Mouse (Mus musculus) midbrain, embryonic 15.5 days (tissue): ENCODE measurements at regions not wholly inside any gene's neighbourhood (a gene's known extent, or its start where the extent isn't known, plus 50 kb on each side); places are given as distances from the start of the nearest gene placed in this dataset.
A peak's percentile ranks its signal among the peaks of the same experiment; 100 is the strongest.

Source experiments
- ATAC-seq: fragments of 200-750 bp; cut with Nextera tagmentation; replicated peaks from 2 replicates; pipeline ENCODE4 v1.8.0; 2017; ENCODE audit warnings: moderate TSS enrichment
- H3K27ac ChIP-seq: fragments of 300-500 bp; sonication (generic); 2 replicates; pipeline ENCODE4 v1.5.1; 2015; ENCODE audit warnings: mild to moderate bottlenecking, inconsistent platforms
- H3K27me3 ChIP-seq: fragments of 300-500 bp; sonication (generic); replicated peaks from 2 replicates; pipeline ENCODE4 v1.6.1; 2015; ENCODE audit warnings: inconsistent platforms
- H3K36me3 ChIP-seq: fragments of 300-500 bp; sonication (generic); replicated peaks from 2 replicates; pipeline ENCODE4 v1.6.1; 2015; ENCODE audit warnings: inconsistent platforms
- H3K4me1 ChIP-seq: fragments of 300-500 bp; sonication (generic); 2 replicates; pipeline ENCODE4 v1.6.1; 2015; ENCODE audit warnings: inconsistent platforms
- H3K4me2 ChIP-seq: fragments of 300-500 bp; sonication (generic); 2 replicates; pipeline ENCODE4 v1.6.1; 2015; ENCODE audit warnings: inconsistent platforms, mild to moderate bottlenecking, moderate library complexity
- H3K4me3 ChIP-seq: fragments of 300-500 bp; sonication (generic); 2 replicates; pipeline ENCODE4 v1.5.1; 2015; ENCODE audit warnings: mild to moderate bottlenecking, inconsistent platforms
- H3K9ac ChIP-seq: fragments of 300-500 bp; sonication (generic); 2 replicates; pipeline ENCODE4 v1.6.1; 2015; ENCODE audit warnings: mild to moderate bottlenecking, inconsistent platforms
- H3K9me3 ChIP-seq: fragments of 300-500 bp; sonication (generic); 2 replicates; pipeline ENCODE4 v1.6.1; 2016; ENCODE audit warnings: inconsistent platforms
- WGBS: fragments of 180-500 bp; shearing (Covaris S2); methylation state at CpG from one replicate; pipeline ENCODE4 v1.1.7; 2015; ENCODE audit warnings: mixed read lengths; 5-methylcytosine and 5-hydroxymethylcytosine counted together

DNA sequence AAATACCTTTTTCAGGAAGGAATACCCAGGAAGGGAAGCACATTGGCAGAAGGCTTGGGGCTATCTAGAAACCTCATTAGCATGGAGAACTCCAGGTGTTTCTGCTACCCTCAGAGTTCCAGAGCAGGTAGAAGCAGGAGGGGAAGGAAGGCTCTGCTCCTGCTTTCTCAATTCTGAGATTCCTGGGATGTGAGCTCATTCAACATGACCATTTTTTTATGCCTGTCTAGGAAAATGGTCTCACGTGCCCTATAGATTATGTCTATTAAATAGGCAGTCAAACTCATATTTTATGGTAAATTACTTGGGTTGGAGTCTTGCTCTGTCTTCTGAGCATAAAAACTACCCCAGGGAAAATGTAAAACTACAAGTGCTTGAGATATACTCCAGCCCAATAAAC, 130.2 kb downstream of the Ccdc71l start:
- ATAC-seq = no peak
- Histone ChIP-seq H3K36me3 (no peaks in the 10 kb centered on the region), H3K4me3 (no peak overlapping the region), H3K27me3 (no peaks in the 10 kb centered on the region), H3K4me1 (no peaks in the 10 kb centered on the region), H3K9ac (no peak overlapping the region), H3K4me2 (no peak overlapping the region), H3K27ac (no peak overlapping the region), H3K9me3 (no peaks in the 10 kb centered on the region)
- WGBS = 94% methylated on average over 1 of the region's 1 CpGs

GRCm38 (mm10) chr12:32525586-32525985, 147.1 kb downstream of the Ccdc71l start:
- WGBS = 78% methylated on average over 1 of the region's 1 CpGs
- no peak overlapping the region for H3K4me3 ChIP-seq
- no peaks in the 10 kb centered on the region for H3K36me3 ChIP-seq
- no peaks in the 10 kb centered on the region for H3K9me3 ChIP-seq
- no peak overlapping the region for H3K9ac ChIP-seq
- no peak overlapping the region for H3K27ac ChIP-seq
- H3K4me1 ChIP-seq = no peaks in the 10 kb centered on the region
- ATAC-seq = no peak
- H3K4me2 ChIP-seq = no peak overlapping the region
- no peaks in the 10 kb centered on the region for H3K27me3 ChIP-seq

- no peak overlapping the region for H3K27ac ChIP-seq
- WGBS = 89% methylated on average over 3 of the region's 3 CpGs
- H3K9ac ChIP-seq = no peak overlapping the region
- no peaks in the 10 kb centered on the region for H3K9me3 ChIP-seq
- H3K4me3 ChIP-seq = no peak overlapping the region
- no peaks in the 10 kb centered on the region for H3K36me3 ChIP-seq
- ATAC-seq = no peak
- H3K27me3 ChIP-seq = no peaks in the 10 kb centered on the region
- H3K4me2 ChIP-seq = no peak overlapping the region
- no peaks in the 10 kb centered on the region for H3K4me1 ChIP-seq
Observed at GRCm38 (mm10) chr12:32531216-32531615, 152.7 kb downstream of the Ccdc71l start.

DNA sequence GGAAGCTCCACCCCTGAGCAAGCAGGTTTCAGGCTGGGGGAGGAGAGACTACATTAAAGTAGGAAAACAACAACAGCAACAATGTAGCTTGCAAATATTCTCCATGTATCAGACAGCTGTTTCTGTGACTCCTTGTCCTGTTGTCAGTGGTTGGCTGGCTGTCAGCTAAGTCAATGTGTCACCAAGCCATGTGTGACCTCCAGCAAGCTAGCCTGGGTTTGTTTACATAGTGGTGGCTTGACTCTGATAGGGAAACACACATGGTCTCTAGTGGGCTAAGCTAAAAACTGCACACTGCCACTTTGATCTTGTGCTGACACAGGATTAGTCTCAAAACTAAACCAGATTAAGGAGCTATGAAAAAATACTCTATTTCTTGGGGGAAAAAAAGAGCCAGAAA, 155.1 kb downstream of the Ccdc71l start:
- no peaks in the 10 kb centered on the region for H3K36me3 ChIP-seq
- no peaks in the 10 kb centered on the region for H3K27me3 ChIP-seq
- H3K9ac ChIP-seq = no peak overlapping the region
- no peak for ATAC-seq
- no peaks in the 10 kb centered on the region for H3K4me1 ChIP-seq
- H3K4me2 ChIP-seq = no peak overlapping the region
- H3K9me3 ChIP-seq = no peaks in the 10 kb centered on the region
- no peak overlapping the region for H3K27ac ChIP-seq
- H3K4me3 ChIP-seq = no peak overlapping the region

GRCm38 (mm10) chr12:32545466-32545865, 167.0 kb downstream of the Ccdc71l start:
- Histone ChIP-seq H3K36me3 (no peaks in the 10 kb centered on the region), H3K4me2 (no peak overlapping the region), H3K4me3 (no peak overlapping the region), H3K9ac (no peak overlapping the region), H3K4me1 (no peaks in the 10 kb centered on the region), H3K27me3 (no peaks in the 10 kb centered on the region), H3K9me3 (peaks cover 7% of the 10 kb centered on the region; the same call in 1 of the 2 replicates), H3K27ac (no peak overlapping the region)
- 85% methylated on average over 1 of the region's 1 CpGs for WGBS
- no peak for ATAC-seq

- Histone ChIP-seq H3K27ac (no peak overlapping the region), H3K9ac (no peak overlapping the region), H3K27me3 (no peaks in the 10 kb centered on the region), H3K9me3 (peaks cover 7% of the 10 kb centered on the region; the same call in 1 of the 2 replicates), H3K4me1 (no peaks in the 10 kb centered on the region), H3K4me2 (no peak overlapping the region), H3K36me3 (no peaks in the 10 kb centered on the region), H3K4me3 (no peak overlapping the region)
- ATAC-seq = no peak
Observed at GRCm38 (mm10) chr12:32546356-32546755, 167.9 kb downstream of the Ccdc71l start.

- Histone ChIP-seq H3K9ac (no peak overlapping the region), H3K27ac (no peak overlapping the region), H3K9me3 (no peaks in the 10 kb centered on the region), H3K27me3 (no peaks in the 10 kb centered on the region), H3K4me3 (no peak overlapping the region), H3K4me1 (no peaks in the 10 kb centered on the region), H3K4me2 (no peak overlapping the region), H3K36me3 (no peaks in the 10 kb centered on the region)
- 75% methylated on average over 5 of the region's 5 CpGs for WGBS
- no peak for ATAC-seq
Observed at GRCm38 (mm10) chr12:32553793-32554192, 175.3 kb downstream of the Ccdc71l start.

DNA sequence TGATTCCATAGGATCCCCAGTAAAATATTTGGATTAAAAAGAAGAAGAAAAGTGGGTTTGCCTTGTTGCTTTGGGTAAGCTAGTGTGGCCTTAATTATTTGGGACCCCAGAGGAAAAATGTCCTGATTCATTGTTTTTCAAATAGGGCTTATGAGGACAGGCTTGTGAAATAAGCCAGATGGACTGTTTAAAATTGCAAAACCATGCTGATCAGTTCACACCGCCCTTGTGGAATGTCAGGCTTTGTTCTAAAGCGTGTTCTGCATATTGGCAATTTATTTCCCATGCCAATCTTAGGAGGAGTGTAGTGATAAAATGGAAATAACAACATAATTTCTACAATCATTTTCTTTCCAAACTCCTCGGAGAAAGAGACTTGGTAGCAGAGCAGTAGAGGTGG, 189.3 kb downstream of the Ccdc71l start:
- H3K4me2 ChIP-seq = no peak overlapping the region
- no peak for ATAC-seq
- no peaks in the 10 kb centered on the region for H3K27me3 ChIP-seq
- no peak overlapping the region for H3K27ac ChIP-seq
- H3K9me3 ChIP-seq = no peaks in the 10 kb centered on the region
- no peaks in the 10 kb centered on the region for H3K36me3 ChIP-seq
- WGBS = 74% methylated on average over 3 of the region's 3 CpGs
- no peaks in the 10 kb centered on the region for H3K4me1 ChIP-seq
- no peak overlapping the region for H3K9ac ChIP-seq
- H3K4me3 ChIP-seq = no peak overlapping the region

DNA sequence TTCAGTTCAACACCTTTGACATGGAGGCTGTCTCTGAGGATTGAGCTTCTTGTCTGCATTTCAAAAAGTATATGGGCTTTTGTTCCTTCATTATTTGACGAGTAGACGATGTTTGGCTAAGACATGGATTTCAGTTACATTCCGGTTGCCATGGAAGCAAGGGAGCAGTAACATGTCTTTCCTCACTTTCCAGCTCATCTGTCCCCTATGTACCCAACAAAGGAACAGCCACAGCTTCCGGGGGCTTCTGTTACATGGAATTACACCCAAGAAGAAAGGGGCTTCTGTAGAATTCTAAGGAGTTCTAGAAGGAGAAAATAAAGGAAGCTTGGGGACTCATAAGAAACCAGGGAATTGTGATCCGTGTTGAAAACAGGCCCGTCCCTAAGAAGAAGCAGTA, 202.8 kb downstream of the Ccdc71l start:
- Histone ChIP-seq H3K4me1 (no peaks in the 10 kb centered on the region), H3K9me3 (no peaks in the 10 kb centered on the region), H3K36me3 (no peaks in the 10 kb centered on the region), H3K27ac (no peak overlapping the region), H3K4me3 (no peak overlapping the region), H3K9ac (no peak overlapping the region), H3K4me2 (no peak overlapping the region), H3K27me3 (no peaks in the 10 kb centered on the region)
- no peak for ATAC-seq
- 73% methylated on average over 6 of the region's 6 CpGs for WGBS

- no peaks in the 10 kb centered on the region for H3K27me3 ChIP-seq
- WGBS = 76% methylated on average over 10 of the region's 10 CpGs
- ATAC-seq = peak; percentile 78
- H3K36me3 ChIP-seq = no peaks in the 10 kb centered on the region
- H3K27ac ChIP-seq = no peak overlapping the region
- no peaks in the 10 kb centered on the region for H3K4me1 ChIP-seq
- H3K9ac ChIP-seq = no peak overlapping the region
- no peak overlapping the region for H3K4me2 ChIP-seq
- no peaks in the 10 kb centered on the region for H3K9me3 ChIP-seq
- no peak overlapping the region for H3K4me3 ChIP-seq
Observed at GRCm38 (mm10) chr12:32602131-32602815, 217.1 kb upstream of the Nampt start.

DNA sequence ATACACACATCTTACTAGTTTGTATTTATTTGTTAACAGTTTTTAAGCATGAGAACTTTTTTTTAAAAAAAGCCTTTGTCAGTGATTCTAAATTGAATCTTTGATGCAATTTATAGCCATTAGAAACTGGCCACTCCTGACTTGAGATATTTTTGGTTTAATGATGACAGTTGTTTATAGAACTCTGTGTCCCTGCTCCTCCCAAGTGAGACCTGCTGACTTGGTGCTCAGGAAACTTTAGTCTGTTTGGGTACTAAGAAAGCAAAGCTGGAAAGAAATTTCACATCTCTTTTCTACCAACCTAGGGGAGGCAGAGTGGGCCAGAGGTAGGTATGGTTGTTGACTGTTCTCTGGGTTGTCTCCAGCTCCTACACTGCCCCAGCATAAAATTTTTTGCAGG, 214.0 kb upstream of the Nampt start:
- H3K27me3 ChIP-seq = no peaks in the 10 kb centered on the region

GRCm38 (mm10) chr12:32615000-32615399, 204.3 kb upstream of the Nampt start:
- ATAC-seq = no peak
- Histone ChIP-seq H3K27ac (no peak overlapping the region), H3K9me3 (no peaks in the 10 kb centered on the region), H3K27me3 (no peaks in the 10 kb centered on the region), H3K4me1 (no peaks in the 10 kb centered on the region), H3K4me2 (no peak overlapping the region), H3K36me3 (no peaks in the 10 kb centered on the region), H3K9ac (no peak overlapping the region), H3K4me3 (no peak overlapping the region)
- WGBS = 78% methylated on average over 3 of the region's 3 CpGs

More for the DNA sequence above, 214.0 kb upstream of the Nampt start:
- Histone ChIP-seq H3K4me3 (no peak overlapping the region), H3K4me1 (no peaks in the 10 kb centered on the region), H3K27ac (no peak overlapping the region), H3K36me3 (no peaks in the 10 kb centered on the region), H3K4me2 (no peak overlapping the region), H3K9ac (no peak overlapping the region), H3K9me3 (no peaks in the 10 kb centered on the region)
- ATAC-seq = no peak

DNA sequence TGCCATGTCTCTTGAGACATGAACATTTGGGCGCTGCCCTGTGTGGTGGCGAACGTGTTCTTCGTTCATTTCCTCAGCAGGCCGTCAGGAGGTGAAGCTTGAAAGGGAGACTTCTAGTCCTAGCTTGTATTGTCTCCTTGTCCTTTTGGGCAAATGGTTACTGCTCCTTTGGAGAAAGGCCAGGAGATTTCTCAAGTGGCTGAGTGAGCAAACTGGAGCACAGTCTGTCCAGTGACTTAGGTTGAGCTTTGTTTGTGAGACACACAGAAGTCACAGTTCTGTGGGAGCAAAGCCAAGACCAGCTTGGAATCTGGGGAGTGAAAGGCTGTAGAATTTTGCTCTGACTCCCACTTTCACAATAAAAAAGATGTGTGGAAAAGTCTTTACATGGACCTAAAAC, 203.3 kb upstream of the Nampt start:
- no peaks in the 10 kb centered on the region for H3K36me3 ChIP-seq
- no peak overlapping the region for H3K27ac ChIP-seq
- 0 out of 2 replicates have a peak, but pooled peaks cover 3% of the 10 kb centered on the region for H3K9me3 ChIP-seq
- H3K9ac ChIP-seq = no peak overlapping the region
- H3K27me3 ChIP-seq = no peaks in the 10 kb centered on the region
- no peak overlapping the region for H3K4me3 ChIP-seq
- ATAC-seq = no peak
- WGBS = 95% methylated on average over 5 of the region's 5 CpGs
- no peak overlapping the region for H3K4me2 ChIP-seq
- H3K4me1 ChIP-seq = no peaks in the 10 kb centered on the region
